Mouse (Mus musculus) G1E-ER4 (cell line): ENCODE results near the gene Dnah6. TPM values are rescaled to one million over a fixed set of nuclear protein-coding genes. Genes with fewer than 3 reads are reported as not detected.

Source experiments
- GATA1 ChIP-seq: IDR thresholded peaks from one replicate; pipeline ENCODE4 v1.8.0; 2012; ENCODE audit warnings: low read length, inconsistent platforms
- polyA plus RNA-seq: library from polyadenylated mRNA; stranded (reverse); fragments of >175 nt; gene quantifications from 2 replicates; pipeline ENCODE4 v1.2.3, GENCODE M21; 2012

Gene Dnah6
- not detected in 2 replicates for polyA plus RNA-seq

DNA sequence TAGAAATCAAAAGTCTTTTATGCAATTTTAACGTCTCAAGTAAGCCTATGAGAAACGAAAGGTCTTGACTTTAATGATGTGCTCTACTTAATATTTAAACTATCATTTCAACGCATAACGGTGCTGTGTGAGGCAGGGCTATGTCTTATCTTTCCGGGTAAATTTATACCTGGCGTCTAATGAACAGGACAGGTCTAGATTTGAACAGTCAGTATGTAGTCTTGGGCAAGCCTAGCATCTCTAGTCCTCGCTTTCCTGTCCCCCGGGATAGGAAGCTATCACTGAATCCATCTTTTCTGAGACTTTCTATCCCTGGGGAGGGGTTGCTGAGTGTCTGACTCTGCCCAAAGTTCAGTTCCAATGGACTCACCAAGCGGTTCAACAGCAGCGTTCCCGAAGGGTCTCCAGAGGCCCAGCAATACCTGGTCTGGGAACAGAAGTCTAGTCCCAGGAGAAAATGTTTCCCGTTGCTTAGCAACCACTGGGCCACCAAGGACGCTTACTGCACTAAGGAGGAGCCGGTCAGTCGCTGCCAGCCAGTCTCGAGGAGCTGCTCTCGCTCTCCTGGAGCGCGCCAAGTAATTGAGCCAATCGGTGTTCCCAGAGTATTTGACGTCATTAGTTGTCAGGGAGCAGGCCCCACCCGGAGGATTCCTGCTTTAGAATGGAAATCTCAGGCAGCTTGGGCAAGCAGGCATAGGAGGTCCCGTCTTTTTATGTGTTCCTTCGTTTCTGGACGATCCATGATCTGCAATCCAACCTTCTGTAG lies at the start of gene Dnah6:
TSS of gene Dnah6 (minus strand) at position 463 of the 769 bp plus-strand sequence.
- no peak for TF ChIP-seq GATA1

DNA sequence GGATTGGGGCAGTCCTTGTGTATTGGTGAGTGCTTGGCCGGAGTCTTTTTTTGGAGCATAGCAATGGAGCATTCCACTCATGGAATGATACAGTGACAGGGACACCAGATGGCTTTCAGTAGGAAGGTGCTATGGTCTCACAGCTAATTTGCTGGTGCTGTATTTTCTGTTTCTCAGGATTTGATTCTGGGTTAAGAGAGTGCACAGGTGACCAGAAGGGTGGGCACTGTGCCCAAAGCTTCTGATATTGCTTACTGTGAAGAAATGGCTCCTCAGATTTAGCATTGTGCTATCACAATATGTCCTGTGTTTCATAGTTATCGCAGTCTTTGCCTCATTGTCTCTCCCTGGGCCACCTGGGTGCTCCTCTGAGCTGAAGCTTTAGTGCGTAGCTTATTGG lies 47.9 kb upstream of the Dnah6 start:
- no peak for TF ChIP-seq GATA1

DNA sequence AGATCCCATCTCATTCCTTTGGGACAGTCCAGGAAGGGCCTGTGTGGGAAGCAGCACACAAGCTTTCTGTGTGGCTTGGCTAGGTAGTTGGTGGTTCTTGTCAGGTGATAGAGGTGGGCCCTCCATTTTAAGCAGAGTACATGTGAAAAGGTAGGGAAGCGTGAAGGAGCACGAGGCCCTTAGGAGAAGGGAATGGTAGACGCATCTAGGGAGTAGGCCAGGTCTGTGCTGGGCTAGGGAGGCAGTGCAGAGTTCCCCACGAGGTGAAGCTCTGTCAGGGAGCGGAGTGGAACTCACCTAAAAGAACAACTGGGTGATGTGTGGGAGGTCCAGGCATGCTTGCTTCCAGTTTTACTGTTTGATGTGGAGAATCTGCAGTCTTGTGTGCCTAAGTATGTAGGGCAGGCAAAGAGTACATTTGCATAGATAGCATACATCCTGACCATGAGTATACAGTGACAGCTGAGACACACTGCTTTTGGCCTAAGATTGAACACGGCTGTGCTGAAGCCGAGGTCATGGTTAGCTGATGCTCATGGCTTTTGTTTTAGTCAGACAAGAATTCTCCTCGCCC lies 46.4 kb upstream of the Dnah6 start:
- no peak for TF ChIP-seq GATA1

DNA sequence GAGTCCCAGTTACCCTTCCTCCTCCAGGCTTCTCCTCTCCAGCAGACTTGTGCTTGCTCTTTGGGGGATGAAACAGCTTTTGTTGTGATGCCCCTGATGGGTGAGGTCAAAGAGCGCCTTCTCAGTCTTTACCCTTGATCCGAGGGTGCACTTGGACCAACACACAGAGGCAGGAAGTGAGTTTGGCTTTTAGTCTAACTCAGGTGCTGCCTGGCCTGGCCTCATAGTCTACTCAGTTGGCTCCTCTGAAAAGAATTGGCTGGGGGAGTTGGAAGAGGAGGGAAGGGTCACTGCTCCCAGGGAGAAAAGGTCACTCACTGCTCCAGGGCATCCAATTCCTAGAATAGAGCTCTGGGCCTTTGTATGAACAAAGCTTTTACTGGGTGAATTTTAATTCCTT lies 43.4 kb upstream of the Dnah6 start:
- TF ChIP-seq GATA1 = no peak

DNA sequence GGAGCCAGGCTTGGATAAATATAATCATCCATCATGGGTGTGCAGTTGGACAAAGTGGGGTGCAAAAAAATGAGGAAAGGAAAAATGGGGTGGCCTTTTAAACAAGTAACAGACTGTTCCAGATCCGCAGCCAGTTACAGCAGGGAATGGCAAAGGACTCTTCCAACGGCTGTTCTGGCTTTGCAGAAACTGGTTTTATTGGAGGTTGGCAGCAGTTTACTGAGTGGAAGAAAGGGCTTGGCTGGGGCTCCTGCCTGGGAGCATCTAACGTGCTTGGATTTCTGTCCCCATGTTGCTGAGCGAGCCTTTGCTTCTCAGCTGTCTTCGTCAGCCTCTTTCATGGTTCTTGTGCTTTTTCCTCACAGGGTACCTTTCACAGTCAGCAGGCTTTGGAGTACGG lies 38.7 kb upstream of the Dnah6 start:
- TF ChIP-seq GATA1 = no peak

DNA sequence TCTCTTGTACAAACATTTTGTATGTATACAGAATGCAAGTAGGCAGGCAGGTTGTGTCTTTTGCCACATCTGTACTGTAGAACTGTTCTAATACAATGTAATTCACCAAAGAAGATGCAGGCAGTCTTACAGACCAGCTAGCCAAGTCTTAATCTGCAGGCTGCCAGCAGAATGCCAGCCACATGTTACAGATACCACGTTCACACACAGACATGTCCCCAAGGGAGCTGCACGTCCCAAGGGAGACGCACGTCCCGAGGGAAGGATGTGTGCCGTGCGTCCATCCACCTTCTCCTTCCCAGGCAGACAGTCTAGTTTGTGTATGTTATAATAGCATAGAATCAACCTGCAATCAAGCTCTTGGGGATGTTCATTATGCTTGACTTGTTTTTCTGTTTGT lies 35.6 kb upstream of the Dnah6 start:
- no peak for TF ChIP-seq GATA1

DNA sequence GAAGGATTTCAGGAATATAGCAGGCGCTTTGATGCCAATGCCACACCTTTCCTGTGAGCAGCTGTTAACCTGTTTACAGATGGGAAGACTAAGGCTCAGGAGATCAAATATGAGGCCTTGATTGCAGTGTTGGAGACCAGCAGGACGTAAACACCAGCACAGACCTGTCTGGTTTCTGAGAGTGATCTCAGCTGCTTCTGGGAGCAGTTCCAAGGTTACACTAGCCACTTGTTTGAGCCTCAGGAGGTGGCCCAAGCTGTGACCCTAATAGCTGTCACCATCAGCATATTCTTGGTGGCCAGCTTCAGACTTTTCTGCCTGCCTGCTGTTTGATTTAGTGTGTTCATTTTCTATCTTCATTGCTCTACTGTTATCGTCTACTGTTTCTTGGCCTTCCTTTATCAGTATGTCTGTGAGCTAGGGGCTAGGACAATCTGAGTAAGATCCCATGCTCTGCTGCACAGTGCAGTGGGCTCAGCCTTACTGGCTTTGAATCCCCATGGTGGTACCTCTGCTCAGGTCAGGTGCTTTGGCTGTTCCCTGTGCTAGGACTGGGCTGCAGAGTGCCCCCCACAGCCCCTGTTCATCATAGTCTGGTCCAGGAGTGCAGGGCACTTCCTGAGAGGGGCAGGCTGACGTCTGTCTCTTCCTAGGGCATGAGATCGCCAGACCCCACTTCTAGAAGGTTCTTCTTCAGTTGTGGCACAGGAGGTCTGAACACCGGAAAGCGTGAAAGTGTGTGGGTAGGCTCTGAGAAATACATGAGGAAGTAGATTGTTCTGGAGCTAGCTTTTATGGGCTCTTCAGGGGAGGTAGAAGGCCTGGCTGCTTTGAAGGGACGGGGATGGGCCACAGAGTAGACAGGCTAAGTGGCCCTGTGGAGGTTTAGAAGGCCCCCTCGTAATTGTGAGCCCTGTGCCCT lies 33.1 kb upstream of the Dnah6 start:
- TF ChIP-seq GATA1 = no peak

DNA sequence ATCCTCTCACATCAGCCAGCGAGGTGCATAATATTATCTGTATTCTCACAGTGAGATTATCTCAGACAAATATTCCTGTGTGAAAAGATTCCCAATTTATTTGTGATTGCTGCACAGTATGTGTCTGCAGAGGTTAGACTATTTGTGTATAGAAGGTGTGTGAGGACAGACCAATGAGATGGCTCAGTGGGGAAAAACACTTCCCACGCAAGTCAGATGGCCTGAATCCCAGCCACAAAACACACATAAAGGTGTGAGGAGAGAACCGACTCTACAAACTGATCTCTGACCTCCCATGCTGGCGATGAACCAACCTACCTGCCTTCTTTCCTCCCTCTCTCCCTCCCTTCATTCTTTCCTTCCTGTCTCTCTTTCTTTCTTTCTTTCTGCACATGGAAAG lies 32.1 kb upstream of the Dnah6 start:
- TF ChIP-seq GATA1 = no peak

DNA sequence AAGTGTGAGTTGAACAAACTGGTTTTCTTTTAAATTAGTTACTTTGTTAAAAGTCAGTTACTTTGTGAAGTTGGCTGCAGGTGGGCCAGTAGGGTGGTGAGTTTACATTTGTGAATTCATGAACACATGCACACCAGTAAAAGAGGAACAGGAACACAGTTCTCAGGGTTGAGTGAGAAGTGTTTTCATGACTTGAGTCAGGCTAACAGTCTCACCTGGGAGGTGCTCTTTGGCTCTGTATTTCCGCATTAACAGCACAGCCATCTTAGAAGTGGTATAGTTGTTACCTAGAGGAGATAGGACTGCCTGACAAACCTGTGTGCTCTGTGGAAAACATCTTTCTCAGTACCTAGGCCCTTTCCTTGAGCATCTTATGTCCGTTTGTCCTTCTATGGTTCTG lies 31.6 kb upstream of the Dnah6 start:
- TF ChIP-seq GATA1 = no peak

DNA sequence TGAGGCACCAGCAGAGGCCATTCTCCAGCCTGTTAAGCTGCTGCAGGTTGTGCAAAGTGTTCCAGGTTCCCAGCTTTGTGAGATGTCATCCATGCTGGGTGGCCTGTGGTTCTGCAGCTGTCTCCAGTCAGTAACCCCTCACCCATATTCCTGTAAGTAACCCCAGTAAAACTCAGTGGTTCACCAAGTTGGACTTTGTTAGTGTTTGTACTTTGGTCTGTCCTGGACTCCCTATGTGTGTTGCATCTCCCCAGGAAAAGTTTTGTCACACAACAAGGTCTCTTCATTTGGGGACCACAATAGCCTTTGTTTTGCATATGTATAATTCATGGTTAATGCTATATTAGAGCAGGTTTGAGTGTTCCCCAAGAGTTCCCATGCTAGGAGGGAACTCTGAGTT lies 30.9 kb upstream of the Dnah6 start:
- TF ChIP-seq GATA1 = no peak

DNA sequence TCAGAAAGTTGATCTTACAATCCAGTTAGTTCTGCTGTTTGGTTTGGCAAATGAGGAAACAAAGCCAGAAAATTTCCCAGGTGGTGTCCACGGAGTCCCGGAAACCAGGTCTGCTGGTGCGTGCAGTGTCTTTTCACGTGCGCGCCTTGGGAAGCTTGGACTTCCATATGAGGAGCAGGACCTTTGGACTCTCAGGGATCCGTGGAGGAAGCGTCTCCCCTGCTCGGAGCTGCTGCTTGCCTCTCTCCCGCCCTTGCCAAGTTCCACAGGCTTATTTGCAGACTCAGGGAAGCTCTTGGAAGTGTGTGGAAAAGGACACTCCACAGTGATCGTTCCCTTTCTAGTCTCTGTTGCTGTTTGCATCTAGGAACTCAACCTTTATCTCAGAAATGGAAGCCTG lies 29.9 kb upstream of the Dnah6 start:
- no peak for TF ChIP-seq GATA1

DNA sequence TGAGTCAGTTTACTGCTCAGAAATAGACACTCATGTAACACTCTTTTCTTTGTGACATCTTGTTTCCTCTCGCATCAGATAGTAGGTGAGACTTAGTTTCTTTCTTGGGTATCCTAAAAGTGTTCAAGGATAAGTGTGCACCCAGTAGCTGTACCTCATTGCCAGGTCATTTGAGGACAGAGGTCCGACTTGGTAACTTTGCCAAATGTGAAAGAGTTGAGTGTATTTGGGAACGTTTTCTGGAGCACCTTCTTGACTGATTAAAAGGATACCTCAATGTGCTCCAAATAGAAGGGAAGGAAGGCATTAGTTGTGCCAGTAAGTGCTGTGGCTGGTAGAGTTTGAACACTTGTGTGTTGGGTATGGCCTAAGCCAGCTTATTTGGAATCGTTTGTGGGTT lies 28.4 kb upstream of the Dnah6 start:
- no peak for TF ChIP-seq GATA1

DNA sequence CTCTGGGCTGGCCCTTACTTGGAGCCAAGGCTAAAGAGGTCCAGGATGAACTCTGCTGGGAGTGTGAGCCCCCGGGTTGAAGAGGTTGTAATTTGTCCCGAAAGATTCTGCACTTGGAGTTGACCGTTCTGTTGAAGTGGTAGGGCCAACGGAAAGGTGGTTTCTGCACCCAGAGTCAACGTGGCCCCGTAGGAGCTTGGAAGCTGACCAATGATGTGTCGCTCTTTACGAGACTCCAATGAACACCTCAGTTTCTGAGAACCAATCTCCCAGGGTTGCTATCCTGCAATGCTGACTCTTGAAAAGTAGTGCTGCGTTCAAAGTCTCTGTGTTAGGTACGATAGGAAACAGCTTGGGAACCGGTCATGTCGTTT lies 27.6 kb upstream of the Dnah6 start:
- no peak for TF ChIP-seq GATA1

DNA sequence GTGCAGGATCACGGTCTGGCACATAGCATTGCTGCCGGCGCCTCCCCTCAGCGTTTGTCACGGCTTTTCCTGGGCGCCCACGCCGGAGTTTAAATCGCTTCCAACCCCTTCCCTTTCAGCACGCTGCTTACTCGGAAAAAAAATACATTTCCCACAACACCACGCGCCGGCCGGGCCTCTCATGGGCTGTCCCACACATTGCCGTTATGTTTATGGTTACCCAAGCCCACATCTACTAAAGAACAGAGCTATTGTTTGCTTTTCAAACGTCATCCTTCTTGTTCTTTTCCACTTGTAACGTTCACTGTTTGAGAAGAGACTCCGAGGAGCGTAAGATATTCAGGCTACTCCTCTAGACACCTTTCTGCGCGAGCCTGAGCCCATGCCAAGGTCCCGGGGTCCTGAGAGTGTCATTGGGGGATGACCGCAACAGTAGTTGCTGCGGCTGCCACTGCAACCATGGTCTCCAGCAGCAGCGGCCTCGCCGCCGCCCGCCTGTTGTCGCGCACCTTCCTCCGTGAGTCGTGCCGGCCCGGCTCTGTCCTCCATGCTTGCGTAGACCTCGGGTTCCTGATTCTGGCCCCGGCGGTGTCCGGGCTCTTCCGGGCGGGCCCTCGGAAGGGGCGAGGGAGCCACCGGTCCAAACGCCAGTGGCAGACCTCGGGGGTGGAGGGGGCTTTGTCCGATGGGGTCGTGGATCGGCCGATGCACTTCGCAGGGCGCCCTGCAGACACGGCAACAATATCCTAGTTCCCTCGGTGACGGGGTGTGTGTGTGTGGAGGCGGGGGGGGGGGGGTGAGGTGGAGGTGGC lies 27.0 kb upstream of the Dnah6 start, which contains the start of gene Suclg1:
TSS of gene Suclg1 (plus strand) at position 146 of the 812 bp plus-strand sequence.
- TF ChIP-seq GATA1 = no peak

DNA sequence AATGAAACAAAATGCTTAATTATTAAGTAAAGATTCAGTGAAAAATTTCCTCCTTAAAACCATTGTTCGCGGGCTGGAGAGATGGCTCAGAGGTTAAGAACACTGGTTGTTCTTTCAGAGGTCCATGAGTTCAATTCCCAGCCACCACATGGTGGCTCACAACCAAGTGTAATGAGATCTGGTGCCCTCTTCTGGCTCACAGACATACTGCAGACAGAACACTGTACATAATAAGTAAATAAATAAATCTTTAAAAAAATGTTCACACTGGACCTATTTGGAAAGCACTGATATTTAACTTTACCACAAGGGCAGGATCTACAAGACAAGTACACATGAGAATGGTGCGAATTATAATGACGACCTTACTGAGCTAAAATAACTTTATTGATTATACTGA lies 26.0 kb upstream of the Dnah6 start:
- no peak for TF ChIP-seq GATA1
